Mouse (Mus musculus) hindbrain, embryonic 12.5 days (tissue): ENCODE results near the gene Iqsec3. TPM values are rescaled to one million over a fixed set of nuclear protein-coding genes. Genes with fewer than 3 reads are reported as not detected.
A peak's percentile ranks its signal among the peaks of the same experiment; 100 is the strongest.

Source experiments
- ATAC-seq: fragments of 200-750 bp; cut with Nextera tagmentation; 2 replicates; pipeline ENCODE4 v1.8.0; 2017; ENCODE audit warnings: moderate TSS enrichment; ENCODE audit not compliant: low FRiP score
- H3K27ac ChIP-seq: fragments of 300-500 bp; sonication (generic); 2 replicates; pipeline ENCODE4 v1.5.1; 2016; ENCODE audit warnings: mild to moderate bottlenecking
- H3K27me3 ChIP-seq: fragments of 300-500 bp; sonication (generic); 2 replicates; pipeline ENCODE4 v1.6.1; 2016; ENCODE audit warnings: mild to moderate bottlenecking
- H3K36me3 ChIP-seq: fragments of 300-500 bp; sonication (generic); 2 replicates; pipeline ENCODE4 v1.6.1; 2016; ENCODE audit warnings: mild to moderate bottlenecking
- H3K4me1 ChIP-seq: fragments of 300-500 bp; sonication (generic); 2 replicates; pipeline ENCODE4 v1.6.1; 2016
- H3K4me2 ChIP-seq: fragments of 300-500 bp; sonication (generic); replicated peaks from 2 replicates; pipeline ENCODE4 v1.6.1; 2016; ENCODE audit warnings: mild to moderate bottlenecking
- H3K4me3 ChIP-seq: fragments of 300-500 bp; sonication (generic); 2 replicates; pipeline ENCODE4 v1.5.1; 2016; ENCODE audit warnings: mild to moderate bottlenecking
- H3K9ac ChIP-seq: fragments of 300-500 bp; sonication (generic); 2 replicates; pipeline ENCODE4 v1.6.1; 2016; ENCODE audit warnings: mild to moderate bottlenecking, moderate library complexity
- H3K9me3 ChIP-seq: fragments of 300-500 bp; sonication (generic); replicated peaks from 2 replicates; pipeline ENCODE4 v1.6.1; 2016; ENCODE audit warnings: mild to moderate bottlenecking
- WGBS: fragments of 180-500 bp; shearing (Covaris S2); methylation state at CpG from one replicate; pipeline ENCODE4 v1.1.7; 2016; 5-methylcytosine and 5-hydroxymethylcytosine counted together
- polyA plus RNA-seq: library from polyadenylated mRNA; unstranded; fragments of >200 nt; fragmentation: Nextera tagmentation; extraction: Ambion mirVana; gene quantifications from 2 replicates; pipeline ENCODE4 v1.2.1, GENCODE M21; 2016

Iqsec3 gene
- polyA plus RNA-seq, 1 experiment from 2014 or later: 6.0 TPM

- Histone ChIP-seq H3K36me3 (no peaks in the 10 kb centered on the region), H3K4me1 (peaks cover 10% of the 10 kb centered on the region; the same call in 1 of the 2 replicates), H3K9me3 (no peaks in the 10 kb centered on the region), H3K9ac (no peak overlapping the region), H3K27ac (no peak overlapping the region), H3K4me2 (peak overlapping the region; percentile 15; the same call in 1 of the 2 replicates), H3K27me3 (no peaks in the 10 kb centered on the region), H3K4me3 (no peak overlapping the region)
- peak; percentile 61; the same call in 1 of the 2 replicates for ATAC-seq
- WGBS: 23% methylated on average over 9 of the region's 9 CpGs
These were observed 25.5 kb upstream of the Iqsec3 start for GRCm38 (mm10) chr6:121498819-121499535.

GRCm38 (mm10) chr6:121495606-121496005, 22.1 kb upstream of the Iqsec3 start:
- Histone ChIP-seq H3K27me3 (no peaks in the 10 kb centered on the region), H3K9ac (no peak overlapping the region), H3K4me2 (no peak overlapping the region), H3K36me3 (no peaks in the 10 kb centered on the region), H3K27ac (no peak overlapping the region), H3K4me1 (peaks cover 11% of the 10 kb centered on the region; the same call in 1 of the 2 replicates), H3K4me3 (no peak overlapping the region), H3K9me3 (no peaks in the 10 kb centered on the region)
- 32% methylated on average over 7 of the region's 7 CpGs for WGBS
- ATAC-seq: no peak

GRCm38 (mm10) chr6:121495026-121495425, 21.5 kb upstream of the Iqsec3 start:
- Histone ChIP-seq H3K27me3 (no peaks in the 10 kb centered on the region), H3K27ac (no peak overlapping the region), H3K4me2 (no peak overlapping the region), H3K36me3 (no peaks in the 10 kb centered on the region), H3K9ac (no peak overlapping the region), H3K9me3 (no peaks in the 10 kb centered on the region), H3K4me3 (no peak overlapping the region), H3K4me1 (peaks cover 11% of the 10 kb centered on the region; the same call in 1 of the 2 replicates)
- ATAC-seq: no peak
- 100% methylated on average over 1 of the region's 1 CpGs for WGBS

- ATAC-seq: peak; percentile 70
These were observed 20.8 kb upstream of the Iqsec3 start for GRCm38 (mm10) chr6:121494319-121494718.

GRCm38 (mm10) chr6:121491339-121491738, 17.9 kb upstream of the Iqsec3 start:
- Histone ChIP-seq H3K4me1 (peaks cover 6% of the 10 kb centered on the region; the same call in 1 of the 2 replicates), H3K4me2 (no peak overlapping the region), H3K9ac (no peak overlapping the region), H3K36me3 (no peaks in the 10 kb centered on the region), H3K27me3 (no peaks in the 10 kb centered on the region), H3K9me3 (no peaks in the 10 kb centered on the region), H3K4me3 (no peak overlapping the region), H3K27ac (no peak overlapping the region)
- no peak for ATAC-seq
- WGBS: 83% methylated on average over 5 of the region's 5 CpGs

More at GRCm38 (mm10) chr6:121494319-121494718, 20.8 kb upstream of the Iqsec3 start:
- WGBS: 25% methylated on average over 4 of the region's 4 CpGs
- Histone ChIP-seq H3K4me1 (peaks cover 11% of the 10 kb centered on the region; the same call in 1 of the 2 replicates), H3K9ac (no peak overlapping the region), H3K4me2 (no peak overlapping the region), H3K27me3 (no peaks in the 10 kb centered on the region), H3K27ac (no peak overlapping the region), H3K4me3 (no peak overlapping the region), H3K9me3 (no peaks in the 10 kb centered on the region), H3K36me3 (no peaks in the 10 kb centered on the region)

GRCm38 (mm10) chr6:121472273-121472672, 1.2 kb downstream of the Iqsec3 start:
- 34% methylated on average over 5 of the region's 5 CpGs for WGBS
- H3K36me3 ChIP-seq: no peaks in the 10 kb centered on the region
- peak overlapping the region; percentile 52 for H3K4me3 ChIP-seq
- no peak for ATAC-seq
- peaks cover 12% of the 10 kb centered on the region for H3K27me3 ChIP-seq
- peak overlapping the region; percentile 70 for H3K4me2 ChIP-seq
- H3K4me1 ChIP-seq: peaks cover 9% of the 10 kb centered on the region
- no peaks in the 10 kb centered on the region for H3K9me3 ChIP-seq
- no peak overlapping the region for H3K27ac ChIP-seq
- peak overlapping the region; percentile 76; the same call in 1 of the 2 replicates for H3K9ac ChIP-seq

GRCm38 (mm10) chr6:121468235-121468634, 5.2 kb downstream of the Iqsec3 start:
- Histone ChIP-seq H3K27me3 (peaks cover 7% of the 10 kb centered on the region), H3K4me2 (no peak overlapping the region), H3K9ac (no peak overlapping the region)

GRCm38 (mm10) chr6:121462628-121463340, 10.7 kb downstream of the Iqsec3 start:
- Histone ChIP-seq H3K27ac (no peak overlapping the region), H3K4me3 (peak overlapping the region; percentile 14), H3K4me2 (peak overlapping the region; percentile 48), H3K9ac (peak overlapping the region; percentile 32; the same call in 1 of the 2 replicates), H3K27me3 (peaks cover 13% of the 10 kb centered on the region; the same call in 1 of the 2 replicates), H3K4me1 (peaks cover 12% of the 10 kb centered on the region), H3K36me3 (no peaks in the 10 kb centered on the region), H3K9me3 (no peaks in the 10 kb centered on the region)
- ATAC-seq: no peak
- 11% methylated on average over 28 of the region's 28 CpGs for WGBS

More at GRCm38 (mm10) chr6:121468235-121468634, 5.2 kb downstream of the Iqsec3 start:
- Histone ChIP-seq H3K4me3 (no peak overlapping the region), H3K27ac (no peak overlapping the region), H3K4me1 (peaks cover 2% of the 10 kb centered on the region; the same call in 1 of the 2 replicates), H3K9me3 (no peaks in the 10 kb centered on the region), H3K36me3 (no peaks in the 10 kb centered on the region)
- no peak for ATAC-seq

GRCm38 (mm10) chr6:121457381-121457780, 16.1 kb downstream of the Iqsec3 start:
- no peaks in the 10 kb centered on the region for H3K27me3 ChIP-seq
- H3K4me1 ChIP-seq: peaks cover 32% of the 10 kb centered on the region
- H3K4me2 ChIP-seq: no peak overlapping the region
- no peaks in the 10 kb centered on the region for H3K9me3 ChIP-seq
- no peak overlapping the region for H3K4me3 ChIP-seq
- no peak for ATAC-seq
- no peak overlapping the region for H3K9ac ChIP-seq
- H3K27ac ChIP-seq: no peak overlapping the region; the same call in 1 of the 2 replicates
- no peaks in the 10 kb centered on the region for H3K36me3 ChIP-seq
- WGBS: 58% methylated on average over 8 of the region's 8 CpGs

GRCm38 (mm10) chr6:121456651-121457050, 16.8 kb downstream of the Iqsec3 start:
- Histone ChIP-seq H3K36me3 (no peaks in the 10 kb centered on the region), H3K27ac (no peak overlapping the region), H3K9me3 (no peaks in the 10 kb centered on the region)

GRCm38 (mm10) chr6:121454549-121455494, 18.7 kb downstream of the Iqsec3 start:
- peaks cover 32% of the 10 kb centered on the region for H3K4me1 ChIP-seq
- H3K9me3 ChIP-seq: no peaks in the 10 kb centered on the region
- no peak overlapping the region for H3K9ac ChIP-seq
- no peak overlapping the region for H3K4me2 ChIP-seq
- ATAC-seq: peak; percentile 53
- H3K27me3 ChIP-seq: no peaks in the 10 kb centered on the region
- 47% methylated on average over 12 of the region's 12 CpGs for WGBS
- H3K36me3 ChIP-seq: no peaks in the 10 kb centered on the region
- H3K27ac ChIP-seq: peak overlapping the region; percentile 67
- no peak overlapping the region for H3K4me3 ChIP-seq

More at GRCm38 (mm10) chr6:121456651-121457050, 16.8 kb downstream of the Iqsec3 start:
- Histone ChIP-seq H3K9ac (no peak overlapping the region), H3K4me2 (no peak overlapping the region), H3K27me3 (no peaks in the 10 kb centered on the region), H3K4me3 (no peak overlapping the region), H3K4me1 (peaks cover 32% of the 10 kb centered on the region)
- no peak for ATAC-seq
- WGBS: 95% methylated on average over 3 of the region's 3 CpGs
